Mouse (Mus musculus): ENCODE results near the gene Diras1. TPM values are rescaled to one million over a fixed set of nuclear protein-coding genes. Genes with fewer than 3 reads are reported as not detected.
A peak's percentile ranks its signal among the peaks of the same experiment; 100 is the strongest.

Diras1 gene
- polyA plus RNA-seq, 1 experiment: 0.25 TPM

DNA sequence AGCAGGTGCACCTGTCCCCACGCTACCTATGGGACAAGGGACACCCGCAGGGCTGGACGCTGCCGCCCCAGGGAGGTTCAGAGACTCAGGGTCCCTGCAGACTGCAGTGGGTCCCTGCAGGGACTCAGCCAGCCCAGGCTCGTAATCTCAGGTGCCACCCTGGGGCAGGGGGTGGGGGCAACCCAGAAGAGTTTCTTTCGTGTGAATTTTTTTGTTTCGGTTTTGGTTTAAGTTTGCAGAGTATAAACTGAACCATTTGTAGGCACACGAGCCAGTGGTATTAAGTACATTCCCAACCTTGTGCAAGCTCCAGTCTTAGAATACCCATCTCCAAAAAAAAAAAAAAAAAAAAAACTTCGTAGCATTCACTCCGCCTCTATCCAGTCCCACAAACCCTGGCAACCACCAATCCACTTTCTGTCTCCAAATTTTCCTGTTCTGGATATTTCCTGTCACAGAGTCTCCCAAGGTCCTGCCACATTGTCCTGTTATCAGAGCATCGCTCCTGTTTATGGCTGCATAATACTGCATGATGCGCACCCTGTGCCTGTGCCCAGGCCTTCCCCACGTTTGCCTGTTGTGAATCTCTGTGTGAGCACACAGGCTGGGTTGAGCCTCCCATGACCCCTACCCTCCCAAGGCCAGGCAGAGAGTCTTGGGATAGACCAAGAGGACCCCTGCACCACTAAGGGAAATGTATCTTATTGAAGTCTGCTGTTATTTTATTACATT lies 39.3 kb downstream of the Diras1 start:
- no peaks in the 10 kb centered on the region for H3K36me3 ChIP-seq (ENCODE audit: control insufficient read depth, insufficient read depth, low read length)
- H3K4me1 ChIP-seq (ENCODE audit: control insufficient read depth, insufficient read depth, low read length): peaks cover 3% of the 10 kb centered on the region; the same call in 1 of the 2 replicates
- no peak overlapping the region for H3K27ac ChIP-seq (ENCODE audit: insufficient read depth, low read depth, low read length)
- H3K27me3 ChIP-seq (replicated peaks; ENCODE audit: control insufficient read depth, insufficient read depth, low read length): no peaks in the 10 kb centered on the region
- TF ChIP-seq CTCF (conservative IDR thresholded peaks at IDR 0.05; ENCODE audit: insufficient read depth, insufficient read length, low read depth, low read length) (no peak), POLR2A (IDR thresholded peaks at IDR 0.05; ENCODE audit: low read depth, low read length) (no peak)
- 26% methylated on average over 13 of the region's 13 CpGs for WGBS
- DNase-seq: no peak
- H3K4me3 ChIP-seq (ENCODE audit: insufficient read depth, low read depth, low read length): peak overlapping the region; percentile 47

DNA sequence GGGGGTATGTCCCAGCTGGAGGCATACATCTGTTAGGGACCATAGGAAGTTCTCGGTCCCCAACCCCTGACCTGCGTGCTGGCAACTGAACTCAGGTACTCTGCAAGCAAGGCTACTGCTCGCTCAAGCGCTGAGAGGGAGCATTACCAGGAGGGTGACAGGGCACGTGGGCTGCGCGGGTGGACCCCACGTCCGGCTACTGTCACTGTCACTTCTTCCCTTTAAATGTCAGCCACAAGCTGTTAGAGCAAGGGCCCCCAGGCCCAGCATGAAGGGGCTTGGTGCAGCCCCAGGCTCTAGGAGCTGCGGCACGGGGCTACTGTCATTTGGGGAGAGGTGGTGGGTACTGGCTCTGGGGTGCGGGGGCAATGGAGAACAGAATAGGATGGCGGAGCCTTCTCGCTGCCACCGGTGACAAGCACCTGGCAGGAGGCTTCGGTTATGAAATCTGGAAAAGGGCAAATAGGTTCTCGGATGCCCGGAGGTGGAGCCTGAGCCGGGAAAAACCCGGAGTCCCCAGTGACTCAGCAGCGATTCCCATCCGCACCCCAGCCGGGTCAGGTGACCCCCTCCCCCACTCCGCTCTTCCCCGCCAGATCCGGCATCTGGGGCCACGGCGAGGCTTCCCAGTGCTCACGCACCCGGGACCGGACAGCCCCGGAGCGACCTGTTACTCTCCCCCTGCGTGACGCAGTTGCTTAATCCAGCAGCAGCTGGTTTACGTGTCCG lies 40.1 kb downstream of the Diras1 start:
- WGBS: 8% methylated on average over 37 of the region's 37 CpGs
- Histone ChIP-seq H3K36me3 (ENCODE audit: control insufficient read depth, insufficient read depth, low read length) (no peaks in the 10 kb centered on the region), H3K4me3 (ENCODE audit: insufficient read depth, low read depth, low read length) (peak overlapping the region; percentile 47), H3K27me3 (replicated peaks; ENCODE audit: control insufficient read depth, insufficient read depth, low read length) (no peaks in the 10 kb centered on the region), H3K4me1 (ENCODE audit: control insufficient read depth, insufficient read depth, low read length) (peaks cover 3% of the 10 kb centered on the region; the same call in 1 of the 2 replicates), H3K27ac (ENCODE audit: insufficient read depth, low read depth, low read length) (no peak overlapping the region)
- DNase-seq: peak; percentile 53
- TF ChIP-seq CTCF (conservative IDR thresholded peaks at IDR 0.05; ENCODE audit: insufficient read depth, insufficient read length, low read depth, low read length): no peak
- TF ChIP-seq POLR2A (IDR thresholded peaks at IDR 0.05; ENCODE audit: low read depth, low read length): no peak

DNA sequence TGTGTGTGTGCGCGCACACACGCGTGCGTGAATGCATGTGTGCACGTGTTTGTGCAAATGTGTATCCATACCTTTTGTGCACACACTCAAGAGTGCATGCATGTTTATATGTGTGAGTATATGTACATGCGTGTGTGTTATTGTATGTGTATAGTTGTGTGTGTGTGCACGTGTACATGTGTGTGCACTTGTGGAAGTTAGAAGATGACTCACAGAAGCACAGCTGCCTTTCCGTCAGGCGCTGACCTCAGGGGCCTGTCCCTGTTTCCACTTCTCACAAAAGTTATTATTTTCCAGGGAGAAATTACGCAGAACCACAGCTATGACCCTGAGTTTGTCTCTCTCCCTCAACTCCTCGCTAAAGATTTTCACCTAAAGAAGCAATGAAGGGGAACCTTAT lies 41.2 kb downstream of the Diras1 start:
- Histone ChIP-seq H3K36me3 (ENCODE audit: control insufficient read depth, insufficient read depth, low read length) (no peaks in the 10 kb centered on the region), H3K4me3 (ENCODE audit: insufficient read depth, low read depth, low read length) (no peak overlapping the region), H3K4me1 (ENCODE audit: control insufficient read depth, insufficient read depth, low read length) (peaks cover 3% of the 10 kb centered on the region; the same call in 1 of the 2 replicates), H3K27me3 (replicated peaks; ENCODE audit: control insufficient read depth, insufficient read depth, low read length) (no peaks in the 10 kb centered on the region), H3K27ac (ENCODE audit: insufficient read depth, low read depth, low read length) (no peak overlapping the region)
- WGBS: 91% methylated on average over 12 of the region's 12 CpGs
- TF ChIP-seq CTCF (conservative IDR thresholded peaks at IDR 0.05; ENCODE audit: insufficient read depth, insufficient read length, low read depth, low read length) (no peak), POLR2A (IDR thresholded peaks at IDR 0.05; ENCODE audit: low read depth, low read length) (no peak)
- no peak for DNase-seq

DNA sequence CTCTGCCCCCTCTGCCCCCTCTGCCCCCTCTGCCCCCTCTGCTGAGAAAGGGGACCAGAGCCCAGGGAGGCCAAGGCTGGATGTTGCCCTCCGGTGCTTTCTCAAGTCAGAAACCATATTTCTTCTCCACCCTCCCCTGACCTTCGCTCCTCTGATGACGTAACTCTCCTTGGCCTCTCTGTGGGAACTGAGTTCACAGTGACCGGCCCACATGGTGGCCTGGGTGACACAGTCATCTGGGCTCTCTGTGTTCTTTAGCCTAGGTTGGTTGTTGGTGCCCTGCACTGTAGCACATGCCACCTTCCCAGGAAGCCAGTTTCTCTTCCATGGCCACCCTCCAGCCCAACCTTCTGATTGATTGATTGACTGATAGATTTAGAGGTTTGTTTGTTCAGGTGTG lies 43.1 kb downstream of the Diras1 start:
- TF ChIP-seq CTCF (conservative IDR thresholded peaks at IDR 0.05; ENCODE audit: insufficient read depth, insufficient read length, low read depth, low read length) (no peak), POLR2A (IDR thresholded peaks at IDR 0.05; ENCODE audit: low read depth, low read length) (no peak)
- H3K4me1 ChIP-seq (ENCODE audit: control insufficient read depth, insufficient read depth, low read length): peaks cover 3% of the 10 kb centered on the region; the same call in 1 of the 2 replicates
- no peak overlapping the region for H3K4me3 ChIP-seq (ENCODE audit: insufficient read depth, low read depth, low read length)
- WGBS: 36% methylated on average over 4 of the region's 4 CpGs
- H3K27ac ChIP-seq (ENCODE audit: insufficient read depth, low read depth, low read length): no peak overlapping the region
- no peaks in the 10 kb centered on the region for H3K27me3 ChIP-seq (replicated peaks; ENCODE audit: control insufficient read depth, insufficient read depth, low read length)
- peak; percentile 67 for DNase-seq
- H3K36me3 ChIP-seq (ENCODE audit: control insufficient read depth, insufficient read depth, low read length): no peaks in the 10 kb centered on the region

DNA sequence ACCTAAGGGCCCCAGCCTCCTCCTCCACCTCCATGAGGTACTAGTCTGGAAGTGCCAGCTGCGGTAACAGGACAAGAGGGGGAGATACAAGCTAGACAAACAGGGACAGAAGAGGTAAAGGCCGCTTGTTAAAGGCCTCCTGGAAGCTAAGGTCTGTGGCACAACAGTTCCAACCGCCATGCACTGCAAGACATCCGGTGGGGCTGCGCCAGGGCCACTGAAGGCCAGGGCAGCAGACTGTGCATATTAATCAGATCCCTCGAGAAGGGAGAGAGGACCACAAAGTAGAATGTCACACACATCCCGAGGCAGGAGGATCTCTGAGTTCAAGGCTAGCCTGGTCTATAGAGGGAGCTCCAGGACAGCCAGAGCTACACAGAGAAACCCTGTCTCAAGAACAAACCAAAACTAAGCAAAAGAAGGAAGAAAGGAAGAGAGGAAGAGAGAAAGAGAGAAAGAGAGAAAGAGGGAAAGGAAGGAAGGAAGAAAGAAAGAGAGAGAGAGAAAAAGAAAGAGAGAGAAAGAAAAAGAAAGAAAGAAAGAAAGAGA lies 43.8 kb downstream of the Diras1 start:
- WGBS: 63% methylated on average over 7 of the region's 7 CpGs
- TF ChIP-seq CTCF (conservative IDR thresholded peaks at IDR 0.05; ENCODE audit: insufficient read depth, insufficient read length, low read depth, low read length) (0 out of 2 replicates have a peak, but pooled peaks have one; percentile 14), POLR2A (IDR thresholded peaks at IDR 0.05; ENCODE audit: low read depth, low read length) (no peak)

DNA sequence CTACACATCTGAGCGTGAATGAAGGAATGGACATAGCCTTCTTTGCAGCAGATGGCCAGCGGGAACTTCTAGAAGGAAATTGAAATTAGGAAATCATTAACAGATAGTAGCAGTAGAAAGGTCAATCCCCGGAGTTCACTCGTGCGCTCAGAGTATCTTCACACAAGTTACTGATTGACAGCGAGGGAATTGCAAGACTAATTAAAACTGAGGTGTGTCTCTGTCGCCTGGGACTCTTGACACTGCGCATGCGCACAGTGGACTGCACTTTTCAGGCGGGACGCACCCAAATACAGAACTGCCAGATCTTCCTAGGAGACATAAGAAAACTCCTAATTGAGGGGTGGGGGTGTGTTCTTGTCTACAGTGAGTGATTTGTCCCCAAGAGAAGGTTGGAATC lies 50.0 kb downstream of the Diras1 start:
- Histone ChIP-seq H3K36me3 (ENCODE audit: control insufficient read depth, insufficient read depth, low read length) (no peaks in the 10 kb centered on the region), H3K27me3 (replicated peaks; ENCODE audit: control insufficient read depth, insufficient read depth, low read length) (no peaks in the 10 kb centered on the region), H3K4me1 (ENCODE audit: control insufficient read depth, insufficient read depth, low read length) (peaks cover 18% of the 10 kb centered on the region), H3K4me3 (ENCODE audit: insufficient read depth, low read depth, low read length) (no peak overlapping the region), H3K27ac (ENCODE audit: insufficient read depth, low read depth, low read length) (no peak overlapping the region)
- peak; percentile 93 for DNase-seq
- WGBS: 39% methylated on average over 11 of the region's 11 CpGs
- TF ChIP-seq CTCF (conservative IDR thresholded peaks at IDR 0.05; ENCODE audit: insufficient read depth, insufficient read length, low read depth, low read length): no peak

More for the DNA sequence above, 43.8 kb downstream of the Diras1 start:
- Histone ChIP-seq H3K4me3 (ENCODE audit: insufficient read depth, low read depth, low read length) (no peak overlapping the region), H3K27me3 (replicated peaks; ENCODE audit: control insufficient read depth, insufficient read depth, low read length) (no peaks in the 10 kb centered on the region), H3K36me3 (ENCODE audit: control insufficient read depth, insufficient read depth, low read length) (no peaks in the 10 kb centered on the region), H3K27ac (ENCODE audit: insufficient read depth, low read depth, low read length) (no peak overlapping the region), H3K4me1 (ENCODE audit: control insufficient read depth, insufficient read depth, low read length) (peaks cover 3% of the 10 kb centered on the region; the same call in 1 of the 2 replicates)
- DNase-seq: no peak

DNA sequence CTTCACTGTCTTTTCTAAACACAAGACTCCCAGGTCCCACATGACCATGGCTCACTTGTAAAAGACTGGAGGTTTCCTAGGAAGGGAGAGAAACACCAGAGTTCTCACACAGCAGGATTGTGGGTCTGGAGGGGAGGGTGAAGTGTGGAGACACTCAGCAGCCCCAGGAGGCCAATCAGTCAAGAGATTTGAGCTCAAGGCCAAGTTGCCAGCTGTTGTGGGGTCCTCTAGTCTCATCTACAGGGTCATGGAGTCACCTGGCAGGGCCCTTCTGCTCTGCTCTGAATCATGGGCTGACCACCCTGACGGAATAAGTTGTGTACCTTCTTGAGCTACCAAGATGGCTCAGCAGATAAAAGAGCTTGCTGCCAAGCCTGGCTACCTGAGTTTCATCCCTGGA lies 51.7 kb downstream of the Diras1 start:
- no peak for TF ChIP-seq POLR2A (IDR thresholded peaks at IDR 0.05; ENCODE audit: low read depth, low read length)
- TF ChIP-seq CTCF (conservative IDR thresholded peaks at IDR 0.05; ENCODE audit: insufficient read depth, insufficient read length, low read depth, low read length): no peak
- Histone ChIP-seq H3K4me3 (ENCODE audit: insufficient read depth, low read depth, low read length) (no peak overlapping the region), H3K27ac (ENCODE audit: insufficient read depth, low read depth, low read length) (no peak overlapping the region), H3K27me3 (replicated peaks; ENCODE audit: control insufficient read depth, insufficient read depth, low read length) (no peaks in the 10 kb centered on the region), H3K4me1 (ENCODE audit: control insufficient read depth, insufficient read depth, low read length) (peaks cover 18% of the 10 kb centered on the region), H3K36me3 (ENCODE audit: control insufficient read depth, insufficient read depth, low read length) (no peaks in the 10 kb centered on the region)
- DNase-seq: no peak
- WGBS: 84% methylated on average over 1 of the region's 1 CpGs
